Mouse (Mus musculus): ENCODE measurements at regions not wholly inside any gene's neighbourhood (a gene's known extent, or its start where the extent isn't known, plus 50 kb on each side); places are given as distances from the start of the nearest gene placed in this dataset.

DNA sequence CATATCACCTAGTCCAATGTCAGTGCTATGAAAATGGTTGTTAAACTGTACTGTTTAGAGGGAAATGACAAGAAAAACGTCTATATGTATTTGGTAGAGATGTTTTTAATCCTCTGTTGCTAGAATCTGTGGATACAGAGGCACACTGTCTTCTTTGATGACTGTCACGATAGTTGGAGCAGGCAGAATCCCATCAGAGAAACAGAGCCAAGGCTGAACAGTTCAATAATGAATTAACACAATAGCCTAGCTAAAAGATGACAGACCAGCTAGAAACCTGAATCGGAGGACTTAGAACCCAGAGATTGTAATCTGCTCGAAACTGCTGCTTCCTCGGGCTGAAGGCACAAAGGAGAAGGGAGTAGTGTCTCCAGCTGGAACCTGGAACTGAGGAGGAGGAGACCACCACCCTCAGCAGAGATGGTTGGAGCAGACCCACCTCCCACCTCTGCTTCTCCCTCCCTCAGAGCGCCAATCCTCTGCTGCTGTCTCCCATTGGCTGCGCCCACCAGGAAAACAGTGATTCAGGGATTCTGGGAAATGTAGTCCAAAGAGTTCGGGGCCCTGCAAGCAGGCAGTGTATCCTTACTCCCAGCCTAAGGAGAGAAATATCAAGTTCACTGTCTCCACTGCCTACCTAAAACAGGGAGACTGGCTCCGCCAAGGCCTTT lies 98.2 kb upstream of the Mgme1 start:
- DNase-seq (ENCODE audit: low spot score) = peak; percentile 76

DNA sequence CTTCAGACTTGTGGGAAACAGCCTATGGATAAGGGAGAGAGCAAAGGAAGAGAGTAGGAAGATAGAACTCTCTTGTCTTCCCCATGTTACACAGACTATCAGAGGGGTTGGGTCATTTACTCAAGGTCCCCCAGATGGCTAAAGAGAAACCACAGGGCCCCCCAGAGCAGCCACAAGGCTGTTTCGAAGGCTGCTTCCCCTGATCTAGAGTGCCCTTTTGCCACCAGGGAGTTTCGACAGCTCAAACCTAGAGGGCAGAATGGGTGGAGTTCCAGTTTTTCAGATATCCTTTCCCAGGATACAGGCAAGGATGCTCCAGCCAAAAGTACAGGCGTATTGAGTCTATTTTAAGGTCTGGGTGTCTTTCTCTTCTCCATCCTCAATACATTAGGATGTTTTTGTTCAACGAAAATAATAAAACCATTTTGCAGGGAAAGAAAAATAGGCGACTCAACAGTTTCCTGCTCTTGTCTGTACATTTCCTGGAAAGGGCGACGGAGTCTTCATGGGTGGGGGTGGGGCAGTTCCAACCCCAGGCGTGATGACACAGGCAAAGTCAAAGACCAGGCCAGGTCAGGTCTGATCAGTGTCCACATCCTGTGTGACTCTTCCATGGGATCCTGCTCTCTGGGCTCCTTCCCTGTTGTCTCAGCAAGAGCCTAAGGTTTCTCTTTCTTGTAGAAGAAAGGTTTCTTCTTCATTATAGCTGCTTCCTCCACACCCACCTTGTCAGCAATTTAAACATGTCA lies 96.9 kb upstream of the Mgme1 start:
- DNase-seq (ENCODE audit: low spot score) = no peak

DNA sequence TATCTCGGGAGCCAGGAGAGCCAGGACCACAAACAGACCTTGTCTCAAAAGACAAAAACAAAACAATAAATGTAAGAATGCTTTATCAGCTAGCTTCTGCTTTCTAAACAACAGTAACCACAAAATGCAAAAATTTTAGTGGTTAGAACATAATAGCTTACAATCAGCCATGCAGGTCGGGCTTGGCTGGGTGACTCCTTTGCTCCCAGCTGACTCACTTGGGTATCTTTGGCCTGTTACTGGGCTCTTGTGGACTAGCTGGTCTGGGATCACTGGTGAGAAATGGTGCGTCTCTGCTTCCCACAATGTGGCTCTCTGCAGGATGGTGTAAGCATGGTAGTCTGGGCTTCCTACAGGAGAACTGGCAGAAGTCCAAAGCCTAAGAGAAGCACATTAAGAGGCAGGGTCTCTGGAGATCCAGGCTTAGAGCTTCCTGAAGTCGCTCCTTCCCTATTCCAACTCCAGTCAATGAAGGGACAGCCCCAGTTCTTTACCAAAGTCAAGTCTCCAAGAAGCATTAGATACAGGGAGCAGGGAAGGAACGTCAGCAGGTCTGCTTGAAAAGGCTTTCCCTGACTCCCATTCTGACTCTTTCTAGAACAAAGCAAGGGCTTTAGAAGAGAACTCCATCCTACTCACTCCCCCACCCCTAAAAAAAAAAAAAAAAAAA lies 96.0 kb upstream of the Mgme1 start:
- DNase-seq (ENCODE audit: low spot score) = no peak

DNA sequence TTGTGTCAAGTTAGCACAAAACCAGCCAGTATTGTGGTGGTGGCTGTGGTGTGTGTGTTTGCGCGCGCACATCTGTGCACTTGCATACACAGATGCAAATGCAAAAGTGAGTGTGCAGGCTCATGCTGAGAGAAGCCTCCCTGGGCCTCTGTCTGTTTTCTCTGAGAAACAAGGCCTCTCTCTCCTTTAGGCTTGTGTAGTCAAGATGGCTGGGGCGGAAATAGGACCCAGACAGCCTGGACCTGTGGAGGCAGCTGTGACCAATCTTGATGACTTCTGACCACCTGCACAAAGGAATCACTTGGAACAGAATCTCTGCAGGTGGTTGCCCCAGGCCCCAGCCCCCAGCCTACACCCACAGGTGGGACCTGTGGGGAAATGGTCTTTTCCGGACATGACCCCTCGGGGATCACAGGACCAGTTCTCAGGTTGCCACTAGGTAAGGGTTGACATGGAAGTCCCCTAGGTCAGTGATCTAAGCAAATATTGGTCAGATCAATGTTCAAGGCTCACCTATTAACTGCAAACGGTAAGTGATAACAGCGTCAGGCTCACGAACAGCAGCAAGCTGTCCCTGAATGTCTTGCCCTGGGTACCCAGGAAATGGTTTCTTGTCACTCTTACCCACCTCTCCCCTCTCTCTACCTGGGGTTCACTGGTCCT lies 93.8 kb upstream of the Mgme1 start:
- no peak for DNase-seq (ENCODE audit: low spot score)

DNA sequence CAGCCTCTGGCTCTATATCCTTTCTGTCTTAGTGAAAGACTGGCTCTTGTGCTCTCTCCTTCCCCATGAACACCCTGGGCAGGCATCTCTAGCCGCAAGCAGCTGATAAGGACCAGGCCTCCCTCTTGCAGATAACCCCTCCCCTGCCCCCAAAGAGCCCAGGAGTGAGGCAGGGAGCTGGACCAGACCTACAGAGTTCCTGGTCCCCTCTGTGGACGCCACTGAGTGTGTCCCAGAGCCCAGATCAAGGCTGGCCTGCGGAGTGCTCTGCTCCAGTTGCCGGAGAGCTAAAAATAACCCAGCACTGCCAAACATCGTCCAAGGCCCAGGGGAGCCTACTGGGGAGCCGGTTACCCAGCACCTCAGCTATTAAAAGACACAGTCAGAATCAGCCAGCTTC lies 93.2 kb upstream of the Mgme1 start:
- no peak for DNase-seq (ENCODE audit: low spot score)

DNA sequence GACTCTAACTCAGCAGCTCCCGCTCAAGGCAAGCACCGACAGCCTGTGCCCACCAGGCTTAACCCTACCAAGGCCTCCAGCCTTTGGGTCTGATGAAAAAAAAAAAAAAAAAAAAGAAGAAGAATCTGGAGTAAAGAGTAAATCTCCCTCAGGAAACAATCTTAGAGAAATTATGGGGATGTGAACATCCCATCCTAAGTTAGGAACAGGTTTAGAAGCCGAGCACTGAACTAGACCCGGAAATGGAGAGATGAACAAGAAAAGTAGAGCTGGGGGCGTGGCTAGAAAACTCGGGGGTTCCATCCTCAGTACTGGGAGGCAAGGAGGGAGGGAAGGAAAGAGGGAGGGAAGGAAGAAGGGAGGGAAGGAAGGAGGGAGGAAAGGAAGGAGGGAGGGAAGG lies 92.5 kb upstream of the Mgme1 start:
- DNase-seq (ENCODE audit: low spot score) = no peak

DNA sequence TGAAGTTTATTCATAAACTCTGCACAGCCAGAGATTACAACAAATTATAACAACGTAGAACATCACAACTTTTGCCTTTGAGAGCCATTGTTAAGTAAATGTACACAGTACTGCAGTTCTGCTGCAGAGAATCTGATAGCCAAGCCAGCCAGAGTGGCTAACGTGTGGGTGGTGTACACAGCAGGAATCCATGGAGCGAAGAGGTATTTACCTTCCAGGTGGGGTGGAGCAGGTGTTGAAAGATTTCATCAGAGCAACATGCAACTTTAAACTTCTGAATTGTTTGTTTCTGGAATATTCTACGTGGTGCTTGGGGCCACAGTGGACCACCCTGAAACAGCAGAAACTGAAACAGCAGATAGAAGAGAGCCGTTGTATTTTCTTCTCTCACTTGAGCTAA lies 88.4 kb upstream of the Mgme1 start:
- no peak for DNase-seq (ENCODE audit: low spot score)

DNA sequence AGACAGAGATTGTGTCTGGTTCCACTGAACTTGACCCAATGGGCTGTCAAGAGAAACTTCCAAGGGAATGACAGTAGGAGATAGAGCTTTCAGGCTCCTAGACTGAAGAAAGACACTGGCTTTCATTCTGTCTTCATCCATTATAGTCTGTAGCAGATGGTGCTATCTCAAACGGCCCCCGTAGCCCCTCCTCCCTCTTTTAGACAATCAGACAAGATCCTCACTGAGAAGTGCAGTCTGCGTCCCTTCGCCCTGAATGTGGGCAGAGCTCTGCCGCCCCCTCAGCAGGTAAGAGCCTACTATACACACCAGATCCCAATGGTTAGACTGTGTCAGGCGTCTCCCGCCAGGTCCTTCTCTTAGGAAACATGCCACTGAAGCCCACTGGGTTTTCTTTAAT lies 87.9 kb upstream of the Mgme1 start:
- no peak for DNase-seq (ENCODE audit: low spot score)

DNA sequence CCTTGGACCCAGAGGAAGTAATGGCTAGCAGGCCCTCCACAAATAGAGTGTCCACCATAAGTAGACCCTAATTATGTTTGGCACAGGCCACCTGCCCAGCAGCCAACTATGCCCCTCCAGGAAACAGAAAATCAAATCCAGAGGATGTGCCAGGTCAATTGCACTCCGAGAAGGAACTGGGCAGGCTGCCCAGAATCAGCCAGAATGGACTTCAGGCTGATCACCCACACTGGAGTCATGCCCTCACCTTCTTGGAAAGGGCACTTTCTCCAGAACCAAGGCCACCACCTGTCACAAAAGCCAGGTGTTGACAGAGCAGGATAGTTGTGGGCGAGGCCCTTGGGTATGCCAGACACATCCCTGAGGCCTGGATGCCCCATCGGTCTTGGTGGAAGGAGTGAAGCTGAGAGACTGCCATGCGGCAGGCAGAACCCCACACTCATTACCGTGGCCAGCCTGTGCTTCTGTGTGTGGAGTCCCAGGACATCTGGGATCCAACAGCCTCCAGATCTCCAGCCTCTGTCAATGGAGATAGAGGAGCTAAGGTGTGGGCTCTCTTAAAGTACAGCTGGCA lies 87.0 kb upstream of the Mgme1 start:
- DNase-seq (ENCODE audit: low spot score) = no peak

DNA sequence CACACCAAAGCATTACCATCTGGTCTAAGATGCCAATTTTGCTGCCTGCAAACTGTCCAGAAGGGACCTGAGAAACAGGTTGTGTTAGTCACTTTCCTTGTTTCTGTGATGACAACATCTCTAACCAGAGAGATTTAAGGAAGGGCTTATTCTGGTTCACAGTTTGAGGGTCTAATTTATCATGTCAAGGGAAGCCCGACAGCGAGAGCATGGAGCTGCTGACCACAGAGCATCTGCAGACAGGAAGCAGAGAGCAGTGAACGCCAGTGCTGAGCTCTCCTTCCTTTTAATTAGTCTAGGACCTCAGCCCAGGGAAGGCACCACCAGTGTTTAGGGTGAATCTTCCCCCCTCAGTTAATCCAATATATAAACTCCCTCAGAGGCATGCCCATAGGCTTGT lies 85.3 kb upstream of the Mgme1 start:
- DNase-seq (ENCODE audit: low spot score) = no peak

DNA sequence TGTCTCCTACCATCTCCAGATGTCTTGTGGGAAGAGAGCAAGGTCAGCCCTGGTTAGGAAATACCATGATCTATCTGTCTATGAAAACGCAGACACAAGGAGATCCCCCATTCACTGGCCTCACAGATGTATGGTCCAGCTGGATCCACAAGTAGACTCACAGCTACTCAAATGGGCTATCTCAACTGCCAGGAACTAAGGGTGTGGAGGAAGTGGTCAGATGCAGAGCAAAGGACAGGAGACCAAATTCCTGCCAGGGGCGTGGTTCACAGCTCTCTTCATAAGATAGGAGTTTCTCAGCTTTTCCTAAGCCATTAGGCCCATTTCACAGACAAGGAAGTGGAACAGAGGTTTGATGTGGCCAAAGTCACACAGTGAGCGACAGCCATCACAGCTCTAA lies 84.0 kb upstream of the Mgme1 start:
- DNase-seq (ENCODE audit: low spot score) = no peak

DNA sequence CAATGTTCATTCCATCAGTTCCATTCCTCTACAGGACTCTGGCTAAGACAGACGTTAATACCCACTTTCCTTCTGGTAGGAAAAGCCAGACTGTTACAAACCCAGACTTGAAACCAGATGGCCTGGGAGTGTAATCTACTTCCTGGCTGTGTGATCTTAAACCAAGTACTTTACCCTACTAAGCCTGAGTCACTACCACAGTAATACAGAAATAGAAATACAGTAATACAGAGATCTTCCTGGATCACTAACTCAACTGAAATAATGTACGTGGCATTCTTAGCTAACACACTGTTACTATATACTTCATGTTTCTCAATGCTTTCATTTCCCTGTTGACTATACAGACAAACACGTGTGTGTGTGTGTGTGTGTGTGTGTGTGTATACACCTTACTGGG lies 82.4 kb upstream of the Mgme1 start:
- DNase-seq (ENCODE audit: low spot score) = no peak

DNA sequence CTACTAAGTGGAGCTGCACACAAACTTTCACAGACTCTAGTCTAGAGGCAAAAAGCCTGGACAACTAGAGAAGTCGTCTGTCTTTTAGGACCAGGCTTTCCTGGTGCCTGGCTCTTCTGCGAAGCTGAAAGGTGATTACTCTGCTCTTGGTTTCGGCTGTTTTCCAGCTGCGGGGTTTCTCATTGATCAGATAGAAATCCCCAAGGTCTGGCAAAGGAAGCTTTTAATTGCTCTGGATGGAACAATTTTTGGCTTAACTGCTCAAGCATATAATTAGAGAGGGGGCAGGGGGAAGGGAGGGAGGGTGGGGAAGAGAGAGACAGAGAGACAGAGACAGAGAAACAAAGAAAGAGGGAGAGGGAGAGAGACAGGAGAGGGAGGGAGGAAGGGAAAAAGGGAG lies 82.0 kb upstream of the Mgme1 start:
- DNase-seq (ENCODE audit: low spot score) = no peak

DNA sequence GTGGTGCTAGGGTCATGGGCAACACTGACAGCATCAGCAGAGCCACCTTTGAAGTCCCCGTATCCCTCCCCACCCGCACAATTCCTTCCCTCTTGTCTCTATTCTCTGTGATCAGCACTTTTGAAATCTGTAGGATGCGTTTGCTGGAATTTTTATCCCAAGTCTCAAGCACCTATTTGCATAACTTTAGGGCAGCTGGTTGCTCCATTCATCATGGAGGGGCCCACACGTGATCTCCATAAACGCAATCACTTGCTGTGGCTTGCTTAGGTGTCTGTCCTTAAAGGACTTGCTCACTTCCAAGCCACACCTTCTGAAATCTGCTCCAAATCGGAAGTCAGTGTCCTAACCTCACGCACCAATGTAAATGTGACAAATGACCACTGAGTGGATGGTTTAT lies 80.7 kb upstream of the Mgme1 start:
- DNase-seq (ENCODE audit: low spot score) = no peak

DNA sequence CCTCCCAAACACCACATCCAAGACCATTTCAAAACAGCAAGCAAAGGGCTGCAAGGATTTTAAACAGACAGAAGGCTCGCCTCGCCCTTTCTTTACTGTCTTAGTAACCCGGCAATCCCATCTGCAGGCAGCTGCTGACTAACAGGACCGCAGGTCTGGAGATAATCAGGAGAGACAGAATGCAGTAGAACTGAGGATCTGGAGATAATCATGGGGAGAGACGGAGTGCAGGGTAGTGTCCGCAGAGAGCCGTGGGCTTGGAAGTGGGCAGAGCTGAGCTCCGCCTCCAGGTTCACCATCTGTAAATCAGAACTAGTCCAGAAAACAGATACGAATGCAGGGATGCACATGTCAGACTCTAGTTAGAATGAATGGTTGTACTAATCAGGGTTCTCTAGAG lies 79.4 kb upstream of the Mgme1 start:
- DNase-seq (ENCODE audit: low spot score) = no peak

DNA sequence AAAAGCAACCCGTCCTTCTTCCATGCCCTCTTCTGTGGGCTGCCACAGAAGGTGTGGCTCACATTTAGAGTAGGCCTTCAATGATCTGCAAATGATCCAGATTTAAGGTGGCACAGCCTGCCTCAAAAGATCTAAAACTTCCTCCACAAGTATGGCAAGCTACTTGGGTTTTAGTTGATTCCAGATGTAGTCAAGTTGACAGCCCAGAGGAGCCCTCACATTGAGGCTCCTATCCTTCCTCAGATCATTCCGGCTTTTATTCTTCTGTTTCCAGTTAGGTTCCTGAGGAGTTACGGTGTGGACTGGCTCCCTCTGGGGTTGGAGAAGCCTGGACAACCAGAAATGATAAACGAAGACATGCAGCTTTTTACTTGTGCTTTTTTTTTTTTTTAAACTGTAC lies 78.8 kb upstream of the Mgme1 start:
- no peak for DNase-seq (ENCODE audit: low spot score)

DNA sequence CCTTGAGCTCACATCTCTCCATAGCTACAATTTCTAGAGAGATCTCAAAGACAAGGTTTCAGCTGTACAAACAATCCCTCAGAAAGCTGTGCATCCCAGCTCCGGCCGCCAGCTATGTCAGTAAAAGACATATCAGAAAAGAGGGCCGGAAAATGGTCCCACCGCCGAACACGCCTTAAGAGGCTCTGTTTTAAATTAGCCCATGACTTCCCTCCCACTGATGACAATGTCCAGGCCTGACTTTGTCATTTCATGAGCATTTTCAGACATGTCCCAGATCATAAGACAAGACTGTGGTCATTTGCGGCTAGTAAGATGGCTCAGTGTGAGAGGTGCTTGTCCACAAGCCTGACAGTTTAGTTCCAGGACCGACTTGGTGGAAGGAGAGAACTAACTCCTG lies 78.0 kb upstream of the Mgme1 start:
- DNase-seq (ENCODE audit: low spot score) = no peak

DNA sequence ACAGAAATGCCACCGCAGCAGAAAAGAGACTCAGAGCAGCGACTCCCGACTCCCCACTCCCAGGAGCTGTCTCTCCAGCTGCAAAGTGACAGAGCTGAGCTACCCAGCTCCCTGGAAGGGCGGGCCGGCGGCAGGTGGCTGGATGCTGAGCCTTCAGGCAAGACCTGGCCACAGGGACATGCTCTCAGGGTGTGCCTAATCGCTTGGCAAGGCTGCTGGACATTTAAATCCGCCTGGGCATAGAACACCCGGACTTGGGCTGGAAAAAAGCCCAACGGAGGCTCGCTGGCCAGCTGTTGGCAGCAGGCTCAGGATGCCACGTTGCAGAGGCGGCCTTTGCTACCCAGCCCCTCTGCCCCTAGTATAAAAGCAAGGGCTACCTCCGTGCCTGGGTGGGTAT lies 74.6 kb upstream of the Mgme1 start:
- no peak for DNase-seq (ENCODE audit: low spot score)

DNA sequence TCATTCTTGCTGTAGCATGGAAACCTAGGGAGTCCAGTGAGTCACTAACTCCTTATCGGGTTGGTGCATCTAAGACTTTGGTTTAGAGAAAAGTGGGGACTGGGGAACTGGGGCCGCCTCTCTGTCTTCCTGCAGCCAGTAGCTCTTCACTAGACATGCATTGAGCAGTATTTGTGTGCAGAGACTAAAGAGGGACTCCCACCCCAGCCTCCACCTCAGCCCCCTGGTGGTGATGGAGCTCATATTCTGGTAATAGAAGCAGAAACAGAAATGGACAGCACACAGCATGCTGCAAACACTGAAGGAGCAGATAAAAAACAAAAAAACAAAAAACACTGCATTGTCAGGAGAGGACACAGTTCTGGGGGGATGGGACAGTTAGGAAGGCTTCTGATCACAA lies 73.3 kb upstream of the Mgme1 start:
- DNase-seq (ENCODE audit: low spot score) = no peak

DNA sequence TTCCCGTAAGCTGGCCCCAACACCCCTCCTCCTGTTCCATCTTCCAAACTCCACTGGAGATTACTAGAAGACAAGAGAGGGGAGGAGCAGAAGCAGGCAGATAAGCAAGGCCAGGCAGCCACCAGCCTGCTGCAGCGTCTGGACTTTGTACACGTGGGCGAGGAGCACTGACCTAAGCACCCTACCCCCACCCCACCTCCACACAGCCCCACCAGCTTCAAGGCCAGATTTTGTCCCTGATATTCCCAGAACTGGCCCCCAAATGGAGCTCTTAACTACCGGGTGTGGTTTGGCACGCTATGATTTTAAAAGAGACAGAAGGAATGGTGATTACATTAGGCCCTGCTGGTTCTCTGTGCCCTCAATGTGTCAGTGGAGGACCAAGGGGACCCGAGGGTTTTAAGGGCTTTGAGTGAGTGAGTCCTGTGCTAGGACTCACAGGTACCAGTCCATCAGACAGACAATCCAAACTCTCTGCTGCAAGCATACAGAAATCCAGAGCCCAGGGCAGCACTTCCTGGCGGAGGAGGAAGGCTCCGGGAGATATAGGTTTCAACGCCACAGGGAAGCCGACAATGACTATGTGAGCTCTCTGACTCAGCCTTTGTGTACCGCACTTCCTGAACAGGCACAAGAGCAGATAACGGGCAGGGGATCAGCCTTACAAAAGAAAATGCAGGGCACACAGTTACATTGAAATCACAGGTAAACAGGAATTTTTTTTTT lies 72.0 kb upstream of the Mgme1 start:
- no peak for DNase-seq (ENCODE audit: low spot score)
